Mouse (Mus musculus) kidney, postnatal 25 days (tissue): ENCODE measurements at regions not wholly inside any gene's neighbourhood (a gene's known extent, or its start where the extent isn't known, plus 50 kb on each side); places are given as distances from the start of the nearest gene placed in this dataset.

Experiments used
- DNase-seq, 2 experiments: peaks; one replicate each; pipeline ENCODE4 v3.0.0; 2021; ENCODE audit warnings: mixed read lengths in 2 of 2

- peak; percentile 2 to 33 for DNase-seq
These were observed 454.3 kb upstream of the Sox11 start for GRCm38 (mm10) chr12:27796642-27797041.

- no peak for DNase-seq
These were observed 444.4 kb upstream of the Sox11 start for GRCm38 (mm10) chr12:27786716-27787291.

GRCm38 (mm10) chr12:27780801-27781200, 438.4 kb upstream of the Sox11 start:
- no peak for DNase-seq

- no peak for DNase-seq
These were observed 423.6 kb upstream of the Sox11 start for GRCm38 (mm10) chr12:27765948-27766347.

GRCm38 (mm10) chr12:27759016-27759415, 416.6 kb upstream of the Sox11 start:
- no peak for DNase-seq

- DNase-seq: no peak
These were observed 415.3 kb upstream of the Sox11 start for GRCm38 (mm10) chr12:27757641-27758040.

- DNase-seq: no peak
These were observed 382.3 kb upstream of the Sox11 start for GRCm38 (mm10) chr12:27724619-27725200.

GRCm38 (mm10) chr12:27680459-27680858, 338.1 kb upstream of the Sox11 start:
- DNase-seq: no peak

- DNase-seq: no peak
These were observed 331.0 kb upstream of the Sox11 start for GRCm38 (mm10) chr12:27673404-27673803.

- no peak for DNase-seq
These were observed 328.3 kb upstream of the Sox11 start for GRCm38 (mm10) chr12:27670650-27671084.

- no peak for DNase-seq
These were observed 327.8 kb upstream of the Sox11 start for GRCm38 (mm10) chr12:27670190-27670589.

- no peak for DNase-seq
These were observed 327.2 kb upstream of the Sox11 start for GRCm38 (mm10) chr12:27669542-27669941.

- DNase-seq: no peak
These were observed 324.1 kb upstream of the Sox11 start for GRCm38 (mm10) chr12:27666456-27666855.

GRCm38 (mm10) chr12:27663126-27663525, 320.8 kb upstream of the Sox11 start:
- no peak for DNase-seq

GRCm38 (mm10) chr12:27662723-27663122, 320.3 kb upstream of the Sox11 start:
- DNase-seq: no peak

- peak in 1 of 2 experiments; percentile 5 for DNase-seq
These were observed 315.2 kb upstream of the Sox11 start for GRCm38 (mm10) chr12:27657536-27657935.

- DNase-seq: no peak
These were observed 311.2 kb upstream of the Sox11 start for GRCm38 (mm10) chr12:27653541-27653940.

- DNase-seq: no peak
These were observed 306.2 kb upstream of the Sox11 start for GRCm38 (mm10) chr12:27648602-27649001.

- DNase-seq: no peak
These were observed 304.3 kb upstream of the Sox11 start for GRCm38 (mm10) chr12:27646497-27647307.

GRCm38 (mm10) chr12:27619616-27620015, 277.2 kb upstream of the Sox11 start:
- DNase-seq: peak in 1 of 2 experiments; percentile 2

- DNase-seq: no peak
These were observed 261.8 kb upstream of the Sox11 start for GRCm38 (mm10) chr12:27604061-27604679.

- DNase-seq: peak; percentile 56 to 65
These were observed 256.8 kb upstream of the Sox11 start for GRCm38 (mm10) chr12:27599149-27599548.

GRCm38 (mm10) chr12:27597878-27598277, 255.5 kb upstream of the Sox11 start:
- DNase-seq: no peak
